Mouse (Mus musculus) hindbrain, postnatal 0 days (tissue): ENCODE data around the gene Grik4. TPM values are rescaled to one million over a fixed set of nuclear protein-coding genes. Genes with fewer than 3 reads are reported as not detected.

Experiments
- ATAC-seq: fragments of 200-750 bp; cut with Nextera tagmentation; 2 replicates; pipeline ENCODE4 v1.8.0; 2017; ENCODE audit warnings: mild to moderate bottlenecking, moderate TSS enrichment, moderate library complexity
- DNase-seq: peaks from one replicate; pipeline ENCODE4 v3.0.0-alpha.2; 2015; ENCODE audit warnings: low spot score
- H3K27ac ChIP-seq: fragments of 300-500 bp; sonication (generic); 2 replicates; pipeline ENCODE4 v1.5.1; 2014; ENCODE audit warnings: mild to moderate bottlenecking
- H3K27me3 ChIP-seq: fragments of 300-500 bp; sonication (generic); 2 replicates; pipeline ENCODE4 v1.6.1; 2014; ENCODE audit warnings: low read length, mixed read lengths; ENCODE audit not compliant: insufficient read depth
- H3K36me3 ChIP-seq: fragments of 300-500 bp; sonication (generic); 2 replicates; pipeline ENCODE4 v1.6.1; 2014; ENCODE audit warnings: low read length, mixed read lengths; ENCODE audit not compliant: insufficient read depth
- H3K4me1 ChIP-seq: fragments of 300-500 bp; sonication (generic); 2 replicates; pipeline ENCODE4 v1.6.1; 2014; ENCODE audit warnings: antibody characterized with exemption, low read length, mixed read lengths; ENCODE audit not compliant: insufficient read depth
- H3K4me2 ChIP-seq: fragments of 300-500 bp; sonication (generic); 2 replicates; pipeline ENCODE4 v1.6.1; 2014; ENCODE audit warnings: low read depth, mild to moderate bottlenecking, low read length, moderate library complexity, mixed read lengths
- H3K4me3 ChIP-seq: fragments of 300-500 bp; sonication (generic); 2 replicates; pipeline ENCODE4 v1.5.1; 2014; ENCODE audit warnings: low read length
- H3K9ac ChIP-seq: fragments of 300-500 bp; sonication (generic); replicated peaks from 2 replicates; pipeline ENCODE4 v1.6.1; 2014; ENCODE audit warnings: mild to moderate bottlenecking, low read length, moderate library complexity, mixed read lengths
- H3K9me3 ChIP-seq: fragments of 300-500 bp; sonication (generic); 2 replicates; pipeline ENCODE4 v1.6.1; 2016; ENCODE audit warnings: low read length, mixed read lengths
- CTCF ChIP-seq: IDR thresholded peaks from 2 replicates; pipeline ENCODE4 v1.5.1; 2016; ENCODE audit warnings: antibody characterized with exemption, control low read depth, low read depth
- WGBS: fragments of 180-500 bp; shearing (Covaris S2); extraction: QIAGEN DNeasy Blood & Tissue Kit; methylation state at CpG from one replicate; pipeline ENCODE4 v1.1.7; 2014; 5-methylcytosine and 5-hydroxymethylcytosine counted together
- polyA plus RNA-seq: library from polyadenylated mRNA; unstranded; fragments of >200 nt; fragmentation: Nextera tagmentation; extraction: Ambion mirVana; gene quantifications from 2 replicates; pipeline ENCODE4 v1.2.1, GENCODE M21; 2015
- total RNA-seq: library from RNA; depleted of rRNA; stranded (reverse); fragments of >200 nt; gene quantifications from 2 replicates; pipeline ENCODE4 v1.2.3, GENCODE M21; 2014

The Grik4 gene
- total and polyA plus RNA-seq, 2 experiments from 2014 or later, result 9.4 to 18.2 TPM

GRCm38 (mm10) chr9:42750176-42750575, 194.1 kb downstream of the Grik4 start:
- H3K36me3 ChIP-seq, result no peaks in the 10 kb centered on the region
- no peak overlapping the region for H3K27ac ChIP-seq
- no peak overlapping the region for H3K4me2 ChIP-seq
- no peaks in the 10 kb centered on the region for H3K27me3 ChIP-seq
- DNase-seq, result no peak
- no peak for TF ChIP-seq CTCF
- no peak for ATAC-seq
- H3K4me1 ChIP-seq, result no peaks in the 10 kb centered on the region
- no peak overlapping the region for H3K4me3 ChIP-seq
- WGBS, result 64% methylated on average over 3 of the region's 3 CpGs
- no peak overlapping the region for H3K9ac ChIP-seq
- no peaks in the 10 kb centered on the region for H3K9me3 ChIP-seq

GRCm38 (mm10) chr9:42745982-42746381, 198.3 kb downstream of the Grik4 start:
- ATAC-seq, result no peak
- Histone ChIP-seq H3K4me2 (no peak overlapping the region), H3K9me3 (no peaks in the 10 kb centered on the region), H3K27ac (no peak overlapping the region), H3K4me3 (no peak overlapping the region), H3K4me1 (no peaks in the 10 kb centered on the region), H3K9ac (no peak overlapping the region), H3K36me3 (no peaks in the 10 kb centered on the region), H3K27me3 (no peaks in the 10 kb centered on the region)
- no peak for DNase-seq
- TF ChIP-seq CTCF, result no peak
- WGBS, result 70% methylated on average over 8 of the region's 8 CpGs

- Histone ChIP-seq H3K4me1 (no peaks in the 10 kb centered on the region), H3K9ac (no peak overlapping the region), H3K27ac (no peak overlapping the region), H3K36me3 (no peaks in the 10 kb centered on the region), H3K27me3 (no peaks in the 10 kb centered on the region), H3K9me3 (no peaks in the 10 kb centered on the region), H3K4me3 (no peak overlapping the region), H3K4me2 (no peak overlapping the region)
- DNase-seq (no peak), ATAC-seq (no peak)
- TF ChIP-seq CTCF, result no peak
- 61% methylated on average over 5 of the region's 5 CpGs for WGBS
These were observed 201.9 kb downstream of the Grik4 start for GRCm38 (mm10) chr9:42742385-42742784.

- DNase-seq, result peak; percentile 37
- Histone ChIP-seq H3K4me3 (no peak overlapping the region), H3K9me3 (no peaks in the 10 kb centered on the region), H3K27me3 (no peaks in the 10 kb centered on the region), H3K36me3 (no peaks in the 10 kb centered on the region), H3K4me2 (no peak overlapping the region), H3K4me1 (0 out of 2 replicates have a peak, but pooled peaks cover 6% of the 10 kb centered on the region), H3K27ac (no peak overlapping the region), H3K9ac (no peak overlapping the region)
- WGBS, result 48% methylated on average over 7 of the region's 7 CpGs
- no peak for ATAC-seq
- peak; percentile 24; the same call in 1 of the 2 replicates for TF ChIP-seq CTCF
These were observed 207.5 kb downstream of the Grik4 start for GRCm38 (mm10) chr9:42736697-42737335.

GRCm38 (mm10) chr9:42735086-42735485, 209.2 kb downstream of the Grik4 start:
- TF ChIP-seq CTCF, result no peak
- DNase-seq (no peak), ATAC-seq (no peak)
- no peaks in the 10 kb centered on the region for H3K36me3 ChIP-seq
- peaks cover 9% of the 10 kb centered on the region; the same call in 1 of the 2 replicates for H3K4me1 ChIP-seq
- H3K27ac ChIP-seq, result no peak overlapping the region
- no peaks in the 10 kb centered on the region for H3K9me3 ChIP-seq
- H3K9ac ChIP-seq, result no peak overlapping the region
- H3K4me3 ChIP-seq, result no peak overlapping the region
- 58% methylated on average over 5 of the region's 5 CpGs for WGBS
- H3K4me2 ChIP-seq, result no peak overlapping the region
- no peaks in the 10 kb centered on the region for H3K27me3 ChIP-seq

- no peak overlapping the region for H3K27ac ChIP-seq
- H3K4me1 ChIP-seq, result peaks cover 13% of the 10 kb centered on the region; the same call in 1 of the 2 replicates
- no peak for TF ChIP-seq CTCF
- no peaks in the 10 kb centered on the region for H3K9me3 ChIP-seq
- ATAC-seq, result no peak
- WGBS, result 78% methylated on average over 9 of the region's 9 CpGs
- no peaks in the 10 kb centered on the region for H3K36me3 ChIP-seq
- no peak overlapping the region for H3K4me3 ChIP-seq
- no peaks in the 10 kb centered on the region for H3K27me3 ChIP-seq
- H3K9ac ChIP-seq, result no peak overlapping the region
- H3K4me2 ChIP-seq, result no peak overlapping the region
- DNase-seq, result no peak
These were observed 211.5 kb downstream of the Grik4 start for GRCm38 (mm10) chr9:42732731-42733318.

GRCm38 (mm10) chr9:42728472-42728871, 215.8 kb downstream of the Grik4 start:
- Histone ChIP-seq H3K4me3 (no peak overlapping the region), H3K4me2 (no peak overlapping the region), H3K27ac (no peak overlapping the region), H3K9ac (no peak overlapping the region), H3K4me1 (peaks cover 8% of the 10 kb centered on the region; the same call in 1 of the 2 replicates), H3K36me3 (no peaks in the 10 kb centered on the region), H3K9me3 (no peaks in the 10 kb centered on the region), H3K27me3 (no peaks in the 10 kb centered on the region)
- ATAC-seq (0 out of 2 replicates have a peak, but pooled peaks have one; percentile 41), DNase-seq (no peak)
- 28% methylated on average over 6 of the region's 6 CpGs for WGBS
- TF ChIP-seq CTCF, result no peak
